Comparison of ENCODE assay signal across 11 mouse cellular contexts in genomic region chr7:67061756-67062155, GRCm38 (mm10).
DNase-seq lines count a peak whose midpoint lies in the region; ATAC-seq and TF ChIP-seq lines count a peak whose summit lies in the region.
"Had no signal": no experiment of that assay in that cellular context is flagged by ENCODE, and none has a peak within 500 bp of the region (broad histone marks: within the 10 kb centered on the region; RNA-seq: fewer than 3 reads in every experiment).

No protein-coding gene starts in this region.

- no peak overlapping the region for H3K4me3 ChIP-seq in hindbrain, embryonic 14.5 days (replicated peaks; ENCODE audit: low read length)
- no peak overlapping the region for H3K4me3 ChIP-seq in hindbrain, embryonic 13.5 days
- no peak overlapping the region for H3K4me3 ChIP-seq in testis, adult 2 months (ENCODE audit: control insufficient read depth, low read depth, low read length)
- no peak overlapping the region for H3K4me3 ChIP-seq in forebrain, embryonic 16.5 days (replicated peaks; ENCODE audit: low read length)
- H3K4me3 ChIP-seq: hindbrain, embryonic 15.5 days; megakaryocyte, embryonic 14.5 days; stomach, embryonic 15.5 days had no signal

- H3K36me3 ChIP-seq in hindbrain, embryonic 14.5 days (replicated peaks; ENCODE audit: control insufficient read depth, insufficient read depth): no peaks in the 10 kb centered on the region
- H3K36me3 ChIP-seq in hindbrain, embryonic 13.5 days: no peaks in the 10 kb centered on the region
- no peaks in the 10 kb centered on the region for H3K36me3 ChIP-seq in testis, adult 2 months (ENCODE audit: control insufficient read depth, insufficient read depth, low read length)
- no peaks in the 10 kb centered on the region for H3K36me3 ChIP-seq in forebrain, embryonic 16.5 days (ENCODE audit: control insufficient read depth, insufficient read depth)
- H3K36me3 ChIP-seq: hindbrain, embryonic 15.5 days; stomach, embryonic 15.5 days had no signal

- DNase-seq in hindbrain, embryonic 14.5 days (ENCODE audit: low spot score): peak; percentile 57
- DNase-seq in testis, postnatal 14 days (ENCODE audit: low spot score): no peak
- DNase-seq in cerebellum, postnatal 10 days: peak; percentile 73 to 86
- peak; percentile 31 to 72 for DNase-seq in kidney, postnatal 36 days
- DNase-seq in thymus, postnatal 0 days (ENCODE audit: low spot score): peak; percentile 44

- H3K9ac ChIP-seq in hindbrain, embryonic 14.5 days: no peak overlapping the region
- H3K9ac ChIP-seq in hindbrain, embryonic 13.5 days: no peak overlapping the region
- H3K9ac ChIP-seq in forebrain, embryonic 16.5 days (replicated peaks; ENCODE audit: low read depth, low read length): no peak overlapping the region
- H3K9ac ChIP-seq: hindbrain, embryonic 15.5 days; stomach, embryonic 15.5 days had no signal

- H3K27me3 ChIP-seq in hindbrain, embryonic 14.5 days (ENCODE audit: control insufficient read depth, insufficient read depth, low read length): no peaks in the 10 kb centered on the region
- H3K27me3 ChIP-seq in hindbrain, embryonic 13.5 days: no peaks in the 10 kb centered on the region
- H3K27me3 ChIP-seq in testis, adult 2 months (ENCODE audit: control insufficient read depth, insufficient read depth, low read length): no peaks in the 10 kb centered on the region
- H3K27me3 ChIP-seq in forebrain, embryonic 16.5 days (replicated peaks; ENCODE audit: control insufficient read depth, insufficient read depth, low read length): no peaks in the 10 kb centered on the region
- H3K27me3 ChIP-seq: hindbrain, embryonic 15.5 days; megakaryocyte, embryonic 14.5 days; stomach, embryonic 15.5 days had no signal

- WGBS in hindbrain, embryonic 14.5 days: 82% methylated on average over 9 of the region's 9 CpGs
- WGBS in hindbrain, embryonic 13.5 days: 77% methylated on average over 9 of the region's 9 CpGs
- WGBS in forebrain, embryonic 16.5 days: 81% methylated on average over 9 of the region's 9 CpGs

- no peak overlapping the region for H3K27ac ChIP-seq in hindbrain, embryonic 14.5 days
- H3K27ac ChIP-seq in hindbrain, embryonic 13.5 days: no peak overlapping the region
- H3K27ac ChIP-seq in testis, adult 2 months (ENCODE audit: control insufficient read depth, insufficient read depth, low read depth, low read length): no peak overlapping the region
- no peak overlapping the region for H3K27ac ChIP-seq in forebrain, embryonic 16.5 days (ENCODE audit: low read length)
- H3K27ac ChIP-seq: hindbrain, embryonic 15.5 days; stomach, embryonic 15.5 days had no signal

- TF ChIP-seq CTCF in testis, adult 2 months (IDR thresholded peaks at IDR 0.05; ENCODE audit: control insufficient read depth, insufficient read depth, insufficient replicate concordance, low read depth, low read length): peak; percentile 49; the same call in 1 of the 2 replicates

- no peaks in the 10 kb centered on the region for H3K4me1 ChIP-seq in hindbrain, embryonic 14.5 days (replicated peaks; ENCODE audit: control insufficient read depth, insufficient read depth, low read length)
- no peaks in the 10 kb centered on the region for H3K4me1 ChIP-seq in hindbrain, embryonic 13.5 days (replicated peaks)
- no peaks in the 10 kb centered on the region for H3K4me1 ChIP-seq in testis, adult 2 months (ENCODE audit: control insufficient read depth, insufficient read depth, low read length)
- H3K4me1 ChIP-seq in forebrain, embryonic 16.5 days (replicated peaks; ENCODE audit: control insufficient read depth, insufficient read depth, low read length): no peaks in the 10 kb centered on the region
- H3K4me1 ChIP-seq: hindbrain, embryonic 15.5 days; megakaryocyte, embryonic 14.5 days; stomach, embryonic 15.5 days had no signal

- no peak overlapping the region for H3K4me2 ChIP-seq in hindbrain, embryonic 14.5 days (replicated peaks)
- H3K4me2 ChIP-seq in hindbrain, embryonic 13.5 days: no peak overlapping the region
- H3K4me2 ChIP-seq in forebrain, embryonic 16.5 days (ENCODE audit: low read length): no peak overlapping the region
- H3K4me2 ChIP-seq: hindbrain, embryonic 15.5 days; stomach, embryonic 15.5 days had no signal

- no peaks in the 10 kb centered on the region for H3K9me3 ChIP-seq in hindbrain, embryonic 14.5 days (ENCODE audit: control insufficient read depth, low read length)
- H3K9me3 ChIP-seq in hindbrain, embryonic 13.5 days: no peaks in the 10 kb centered on the region
- no peaks in the 10 kb centered on the region for H3K9me3 ChIP-seq in forebrain, embryonic 16.5 days (ENCODE audit: control insufficient read depth, low read length)
- H3K9me3 ChIP-seq: hindbrain, embryonic 15.5 days; stomach, embryonic 15.5 days had no signal

- no peak for ATAC-seq in hindbrain, embryonic 14.5 days (ENCODE audit: low FRiP score)
- no peak for ATAC-seq in hindbrain, embryonic 13.5 days (ENCODE audit: low FRiP score)
- no peak for ATAC-seq in forebrain, embryonic 16.5 days

- TF ChIP-seq POLR2A in testis, adult 2 months (IDR thresholded peaks at IDR 0.05; ENCODE audit: control insufficient read depth, low read depth, low read length): no peak
